Mouse (Mus musculus) lung, embryonic 15.5 days (tissue): ENCODE data around the gene Klk1b27. TPM values are rescaled to one million over a fixed set of nuclear protein-coding genes. Genes with fewer than 3 reads are reported as not detected.
"Not testable (repeated sequence)": the region's sequence is repeated elsewhere in the genome, so short reads cannot be mapped to it uniquely, and the experiment has no call there.

ENCODE experiments used
- ATAC-seq: fragments of 200-750 bp; cut with Nextera tagmentation; 2 replicates; pipeline ENCODE4 v1.8.0; 2017; ENCODE audit warnings: moderate number of reproducible peaks, borderline replicate concordance; ENCODE audit not compliant: low FRiP score, low TSS enrichment; ENCODE audit errors: extremely low read depth
- H3K27ac ChIP-seq: fragments of 300-500 bp; sonication (generic); 2 replicates; pipeline ENCODE4 v1.5.1; 2015; ENCODE audit warnings: moderate library complexity, mild to moderate bottlenecking, inconsistent platforms
- H3K27me3 ChIP-seq: fragments of 300-500 bp; sonication (generic); 2 replicates; pipeline ENCODE4 v1.6.1; 2015; ENCODE audit warnings: inconsistent platforms
- H3K36me3 ChIP-seq: fragments of 300-500 bp; sonication (generic); 2 replicates; pipeline ENCODE4 v1.6.1; 2015; ENCODE audit warnings: inconsistent platforms
- H3K4me1 ChIP-seq: fragments of 300-500 bp; sonication (generic); 2 replicates; pipeline ENCODE4 v1.6.1; 2015; ENCODE audit warnings: inconsistent platforms
- H3K4me2 ChIP-seq: fragments of 300-500 bp; sonication (generic); 2 replicates; pipeline ENCODE4 v1.6.1; 2015; ENCODE audit warnings: inconsistent platforms, mild to moderate bottlenecking, moderate library complexity
- H3K4me3 ChIP-seq: fragments of 300-500 bp; sonication (generic); 2 replicates; pipeline ENCODE4 v1.5.1; 2015; ENCODE audit warnings: mild to moderate bottlenecking, inconsistent platforms
- H3K9ac ChIP-seq: fragments of 300-500 bp; sonication (generic); 2 replicates; pipeline ENCODE4 v1.6.1; 2015; ENCODE audit warnings: inconsistent platforms
- H3K9me3 ChIP-seq: fragments of 300-500 bp; sonication (generic); 2 replicates; pipeline ENCODE4 v1.6.1; 2016; ENCODE audit warnings: inconsistent platforms
- WGBS: fragments of 180-500 bp; shearing (Covaris S2); methylation state at CpG from one replicate; pipeline ENCODE4 v1.1.7; 2015; 5-methylcytosine and 5-hydroxymethylcytosine counted together
- polyA plus RNA-seq: library from polyadenylated mRNA; unstranded; fragments of >200 nt; fragmentation: Nextera tagmentation; extraction: Ambion mirVana; gene quantifications from 2 replicates; pipeline ENCODE4 v1.2.1, GENCODE M21; 2015

Gene Klk1b27
- not detected in 2 replicates for polyA plus RNA-seq

GRCm38 (mm10) chr7:44051990-44052389 is at the start of gene Klk1b27:
Gene Klk1b27, plus strand, starts transcription at chr7:44052290.
- 69% methylated on average over 3 of the region's 3 CpGs for WGBS
- not testable (repeated sequence) for H3K4me1 ChIP-seq, H3K27me3 ChIP-seq, ATAC-seq, H3K36me3 ChIP-seq, H3K4me2 ChIP-seq, H3K27ac ChIP-seq, H3K9me3 ChIP-seq, H3K9ac ChIP-seq, H3K4me3 ChIP-seq

- H3K4me1 ChIP-seq: no peaks in the 10 kb centered on the region
- no peak overlapping the region for H3K27ac ChIP-seq
- H3K4me3 ChIP-seq: no peak overlapping the region
- ATAC-seq: no peak
- H3K9ac ChIP-seq: no peak overlapping the region
- no peak overlapping the region for H3K4me2 ChIP-seq
- H3K27me3 ChIP-seq: no peaks in the 10 kb centered on the region
- H3K9me3 ChIP-seq: no peaks in the 10 kb centered on the region
- no peaks in the 10 kb centered on the region for H3K36me3 ChIP-seq
These were observed 47.2 kb upstream of the Klk1b27 start for GRCm38 (mm10) chr7:44004847-44005246.

GRCm38 (mm10) chr7:44011868-44012267 is 40.2 kb upstream of the Klk1b27 start, which contains the start of gene Klk1b26:
Gene Klk1b26, plus strand, starts transcription at chr7:44012168.
- not testable (repeated sequence) for ATAC-seq, H3K27ac ChIP-seq, H3K27me3 ChIP-seq, H3K4me1 ChIP-seq, H3K4me3 ChIP-seq, H3K4me2 ChIP-seq, H3K36me3 ChIP-seq, H3K9me3 ChIP-seq, H3K9ac ChIP-seq

- H3K27ac ChIP-seq, H3K4me1 ChIP-seq, H3K4me2 ChIP-seq, ATAC-seq, H3K9ac ChIP-seq, H3K27me3 ChIP-seq, H3K9me3 ChIP-seq, H3K36me3 ChIP-seq, H3K4me3 ChIP-seq: not testable (repeated sequence)
- WGBS: 77% methylated on average over 6 of the region's 6 CpGs
These were observed 37.4 kb upstream of the Klk1b27 start for GRCm38 (mm10) chr7:44014666-44015065.

GRCm38 (mm10) chr7:44015071-44015470 is 37.0 kb upstream of the Klk1b27 start:
- ATAC-seq: no peak
- H3K27ac ChIP-seq: no peak overlapping the region
- 75% methylated on average over 5 of the region's 5 CpGs for WGBS

GRCm38 (mm10) chr7:44072117-44072516 is 20.0 kb downstream of the Klk1b27 start:
- Histone ChIP-seq H3K4me3 (no peak overlapping the region), H3K27me3 (no peaks in the 10 kb centered on the region), H3K4me1 (no peaks in the 10 kb centered on the region), H3K4me2 (no peak overlapping the region), H3K27ac (no peak overlapping the region), H3K9me3 (no peaks in the 10 kb centered on the region), H3K36me3 (no peaks in the 10 kb centered on the region), H3K9ac (no peak overlapping the region)
- no peak for ATAC-seq
- WGBS: 69% methylated on average over 2 of the region's 2 CpGs

More at GRCm38 (mm10) chr7:44015071-44015470, 37.0 kb upstream of the Klk1b27 start:
- H3K4me1 ChIP-seq: no peaks in the 10 kb centered on the region
- no peak overlapping the region for H3K4me3 ChIP-seq
- no peaks in the 10 kb centered on the region for H3K27me3 ChIP-seq
- H3K9ac ChIP-seq: no peak overlapping the region
- no peak overlapping the region for H3K4me2 ChIP-seq
- no peaks in the 10 kb centered on the region for H3K9me3 ChIP-seq
- H3K36me3 ChIP-seq: no peaks in the 10 kb centered on the region

- H3K4me2 ChIP-seq: no peak overlapping the region
- 33% methylated on average over 1 of the region's 1 CpGs for WGBS
- ATAC-seq: no peak
These were observed 25.6 kb downstream of the Klk1b27 start for GRCm38 (mm10) chr7:44077703-44078102.

GRCm38 (mm10) chr7:44096111-44096510 is 44.0 kb downstream of the Klk1b27 start:
- ATAC-seq: no peak
- no peaks in the 10 kb centered on the region for H3K27me3 ChIP-seq

More at GRCm38 (mm10) chr7:44077703-44078102, 25.6 kb downstream of the Klk1b27 start:
- no peaks in the 10 kb centered on the region for H3K27me3 ChIP-seq
- H3K9ac ChIP-seq: no peak overlapping the region
- H3K4me3 ChIP-seq: no peak overlapping the region
- no peaks in the 10 kb centered on the region for H3K9me3 ChIP-seq
- H3K36me3 ChIP-seq: no peaks in the 10 kb centered on the region
- H3K27ac ChIP-seq: no peak overlapping the region
- no peaks in the 10 kb centered on the region for H3K4me1 ChIP-seq

GRCm38 (mm10) chr7:44102028-44102427 is 49.9 kb downstream of the Klk1b27 start, which contains the start of gene Klk1b21:
Gene Klk1b21, plus strand, starts transcription at chr7:44102328.
- ATAC-seq: not testable (repeated sequence)
- 65% methylated on average over 3 of the region's 3 CpGs for WGBS

More at GRCm38 (mm10) chr7:44096111-44096510, 44.0 kb downstream of the Klk1b27 start:
- WGBS: 83% methylated on average over 1 of the region's 1 CpGs
- Histone ChIP-seq H3K36me3 (no peaks in the 10 kb centered on the region), H3K27ac (no peak overlapping the region), H3K4me1 (no peaks in the 10 kb centered on the region), H3K4me2 (no peak overlapping the region), H3K9me3 (no peaks in the 10 kb centered on the region), H3K4me3 (no peak overlapping the region), H3K9ac (no peak overlapping the region)

More at GRCm38 (mm10) chr7:44102028-44102427, 49.9 kb downstream of the Klk1b27 start, which contains the start of gene Klk1b21:
- not testable (repeated sequence) for H3K27me3 ChIP-seq, H3K9ac ChIP-seq, H3K9me3 ChIP-seq, H3K4me3 ChIP-seq, H3K4me1 ChIP-seq, H3K36me3 ChIP-seq, H3K4me2 ChIP-seq, H3K27ac ChIP-seq

Other genes starting within 250 kb of the Klk1b27 start
- gene Klk7, start 241.0 kb upstream of the Klk1b27 start, polyA plus RNA-seq: not detected in 2 replicates
- not detected in 2 replicates for gene Klk6, start 227.8 kb upstream of the Klk1b27 start, polyA plus RNA-seq
- not detected in 2 replicates for gene Klk5, start 210.3 kb upstream of the Klk1b27 start, polyA plus RNA-seq
- gene Klk4, start 171.1 kb upstream of the Klk1b27 start, polyA plus RNA-seq: not detected in 2 replicates
- not detected in 2 replicates for gene Klk15, start 118.5 kb upstream of the Klk1b27 start, polyA plus RNA-seq
- gene Klk1b8, start 101.6 kb upstream of the Klk1b27 start, polyA plus RNA-seq: not detected in 2 replicates
- not detected in 2 replicates for gene Klk1b1, start 85.5 kb upstream of the Klk1b27 start, polyA plus RNA-seq
- gene Klk1b9, start 76.2 kb upstream of the Klk1b27 start, polyA plus RNA-seq: not detected in 2 replicates
- gene Klk1b11, start 56.4 kb upstream of the Klk1b27 start, polyA plus RNA-seq: not detected in 2 replicates
- not detected in 2 replicates for gene Klk1b26, start 40.1 kb upstream of the Klk1b27 start, polyA plus RNA-seq
- not detected in 2 replicates for gene Klk1b21, start 50.0 kb downstream of the Klk1b27 start, polyA plus RNA-seq
- gene Klk1b22, start 60.4 kb downstream of the Klk1b27 start, polyA plus RNA-seq: not detected in 2 replicates
- gene Klk1b16, start 84.5 kb downstream of the Klk1b27 start, polyA plus RNA-seq: not detected in 2 replicates
- not detected in 2 replicates for gene Klk1b24, start 135.9 kb downstream of the Klk1b27 start, polyA plus RNA-seq
- not detected in 2 replicates for gene Klk1b3, start 145.9 kb downstream of the Klk1b27 start, polyA plus RNA-seq
- not detected in 2 replicates for gene Klk1b4, start 155.1 kb downstream of the Klk1b27 start, polyA plus RNA-seq
- not detected in 2 replicates for gene Klk1b5, start 163.7 kb downstream of the Klk1b27 start, polyA plus RNA-seq
- gene Klk1, start 173.1 kb downstream of the Klk1b27 start, polyA plus RNA-seq: 0.20 TPM in 1 of 2 replicates, not detected in the other
- gene Gm36864, start 183.9 kb downstream of the Klk1b27 start, polyA plus RNA-seq: not detected in 2 replicates
- gene 1700028J19Rik, start 194.4 kb downstream of the Klk1b27 start, polyA plus RNA-seq: 1.4 TPM in 2 replicates
- gene 2410002F23Rik, start 194.4 kb downstream of the Klk1b27 start, polyA plus RNA-seq: 133 TPM in 2 replicates
- gene Acp4, start 205.1 kb downstream of the Klk1b27 start, polyA plus RNA-seq: not detected in 2 replicates
- gene Gm15517, start 209.2 kb downstream of the Klk1b27 start, polyA plus RNA-seq: not detected in 2 replicates